Mouse (Mus musculus) liver, embryonic 15.5 days (tissue): Measurements from ENCODE around the gene Olfr1371. TPM values are rescaled to one million over a fixed set of nuclear protein-coding genes. Genes with fewer than 3 reads are reported as not detected.

Experiments used
- ATAC-seq: fragments of 200-750 bp; cut with Nextera tagmentation; 2 replicates; pipeline ENCODE4 v1.8.0; 2017; ENCODE audit warnings: moderate number of reproducible peaks, mild to moderate bottlenecking, moderate library complexity; ENCODE audit not compliant: insufficient read depth
- H3K27ac ChIP-seq: fragments of 300-500 bp; sonication (generic); replicated peaks from 2 replicates; pipeline ENCODE4 v1.5.1; 2015; ENCODE audit warnings: mild to moderate bottlenecking, inconsistent platforms
- H3K27me3 ChIP-seq: fragments of 300-500 bp; sonication (generic); 2 replicates; pipeline ENCODE4 v1.6.1; 2015; ENCODE audit warnings: mild to moderate bottlenecking, inconsistent platforms
- H3K36me3 ChIP-seq: fragments of 300-500 bp; sonication (generic); replicated peaks from 2 replicates; pipeline ENCODE4 v1.6.1; 2015; ENCODE audit warnings: moderate library complexity, mild to moderate bottlenecking, inconsistent platforms
- H3K4me1 ChIP-seq: fragments of 300-500 bp; sonication (generic); replicated peaks from 2 replicates; pipeline ENCODE4 v1.6.1; 2015; ENCODE audit warnings: inconsistent platforms
- H3K4me2 ChIP-seq: fragments of 300-500 bp; sonication (generic); 2 replicates; pipeline ENCODE4 v1.6.1; 2015; ENCODE audit warnings: moderate library complexity, mild to moderate bottlenecking, inconsistent platforms
- H3K4me3 ChIP-seq: fragments of 300-500 bp; sonication (generic); replicated peaks from 2 replicates; pipeline ENCODE4 v1.5.1; 2015; ENCODE audit warnings: mild to moderate bottlenecking, inconsistent platforms
- H3K9ac ChIP-seq: fragments of 300-500 bp; sonication (generic); 2 replicates; pipeline ENCODE4 v1.6.1; 2015; ENCODE audit warnings: moderate library complexity, mild to moderate bottlenecking, inconsistent platforms
- H3K9me3 ChIP-seq: fragments of 300-500 bp; sonication (generic); replicated peaks from 2 replicates; pipeline ENCODE4 v1.6.1; 2016; ENCODE audit warnings: inconsistent platforms
- WGBS: fragments of 180-500 bp; shearing (Covaris S2); methylation state at CpG from one replicate; pipeline ENCODE4 v1.1.7; 2015; ENCODE audit warnings: mixed read lengths; ENCODE audit not compliant: insufficient replicate concordance; 5-methylcytosine and 5-hydroxymethylcytosine counted together
- polyA plus RNA-seq: library from polyadenylated mRNA; unstranded; fragments of >200 nt; fragmentation: Nextera tagmentation; extraction: Ambion mirVana; gene quantifications from 2 replicates; pipeline ENCODE4 v1.2.1, GENCODE M21; 2015

Olfr1371 gene
- polyA plus RNA-seq = not detected in 2 replicates

DNA sequence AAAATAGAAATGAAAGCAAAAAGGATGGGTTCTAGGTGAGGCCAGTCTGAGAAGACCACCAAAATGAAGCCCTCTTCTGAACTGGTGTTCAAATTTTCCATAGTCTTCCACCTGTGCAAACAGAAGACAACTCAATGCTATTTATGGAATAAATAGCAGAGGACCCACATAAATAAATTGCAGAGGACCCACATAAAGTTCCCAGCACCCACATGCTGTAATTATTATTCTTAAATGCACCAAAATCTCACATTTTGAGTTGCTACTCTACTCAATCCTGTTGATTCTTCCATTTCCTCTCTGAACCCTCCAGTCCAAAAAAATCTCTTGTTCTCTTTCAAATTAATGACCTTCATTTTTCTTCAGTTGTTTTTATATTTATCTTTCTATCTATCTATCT lies at the start of gene Olfr1371:
Olfr1371 (minus strand) TSS at position 101 of the 400 bp plus-strand sequence.
- Histone ChIP-seq H3K9ac (no peak within 1 kb of the TSS), H3K27me3 (no peaks in the 10 kb centered on the region), H3K27ac (no peak within 1 kb of the TSS), H3K4me1 (no peaks in the 10 kb centered on the region), H3K36me3 (no peaks in the 10 kb centered on the region), H3K4me3 (no peak within 1 kb of the TSS), H3K9me3 (no peaks in the 10 kb centered on the region), H3K4me2 (no peak within 1 kb of the TSS)
- no peak for ATAC-seq

GRCm38 (mm10) chr11:52262338-52262737 lies 48.6 kb upstream of the Olfr1371 start:
- Histone ChIP-seq H3K36me3 (no peaks in the 10 kb centered on the region), H3K4me2 (no peak overlapping the region), H3K4me1 (peaks cover 3% of the 10 kb centered on the region; the same call in 1 of the 2 replicates), H3K27ac (no peak overlapping the region), H3K9ac (no peak overlapping the region), H3K27me3 (no peaks in the 10 kb centered on the region), H3K4me3 (no peak overlapping the region), H3K9me3 (no peaks in the 10 kb centered on the region)
- 72% methylated on average over 11 of the region's 11 CpGs for WGBS
- no peak for ATAC-seq

DNA sequence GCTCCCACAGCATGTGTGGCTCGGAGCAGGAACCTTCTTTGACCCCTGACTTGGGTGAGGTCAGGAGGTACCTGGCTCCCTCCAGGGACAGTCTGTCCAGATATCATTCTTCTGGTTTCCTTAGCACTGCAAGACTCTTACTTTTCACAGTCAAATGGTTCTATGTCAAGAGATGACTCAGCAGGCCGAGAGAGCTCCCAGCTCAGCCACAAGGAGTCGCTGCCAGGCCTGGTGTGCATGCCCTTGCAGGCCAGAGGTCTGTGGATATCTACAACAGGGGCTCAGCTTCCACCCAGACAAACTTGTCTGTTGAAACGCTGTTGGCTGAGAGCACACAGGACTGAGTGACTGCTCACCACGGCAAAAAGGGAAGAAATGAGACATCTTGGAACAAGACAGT lies 48.1 kb upstream of the Olfr1371 start:
- Histone ChIP-seq H3K27me3 (no peaks in the 10 kb centered on the region), H3K9me3 (no peaks in the 10 kb centered on the region), H3K4me3 (no peak overlapping the region), H3K9ac (no peak overlapping the region), H3K36me3 (no peaks in the 10 kb centered on the region), H3K4me2 (no peak overlapping the region), H3K4me1 (peaks cover 4% of the 10 kb centered on the region; the same call in 1 of the 2 replicates), H3K27ac (no peak overlapping the region)
- no peak for ATAC-seq
- WGBS = 23% methylated on average over 5 of the region's 5 CpGs

DNA sequence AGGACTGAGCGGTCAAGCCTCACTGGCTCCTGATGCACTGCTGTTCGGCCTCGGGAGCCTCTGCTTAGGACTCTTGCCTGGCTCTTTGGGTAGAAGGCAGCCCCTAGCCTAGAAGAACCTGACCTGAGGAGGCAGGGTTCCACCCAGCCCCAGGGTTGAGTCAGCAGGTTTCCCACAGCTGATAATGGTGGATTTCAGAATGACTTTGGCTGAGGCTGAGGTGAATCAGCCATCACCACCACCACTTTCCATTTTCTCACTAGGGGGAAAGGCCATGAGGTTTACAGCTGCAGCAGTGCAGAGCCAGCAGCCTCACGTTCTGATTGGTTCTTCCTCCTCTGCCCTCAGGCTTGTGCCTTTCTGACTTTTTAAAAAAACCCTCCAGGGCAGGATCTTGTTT lies 47.1 kb upstream of the Olfr1371 start:
- ATAC-seq = no peak
- no peak overlapping the region for H3K27ac ChIP-seq
- H3K36me3 ChIP-seq = no peaks in the 10 kb centered on the region
- no peak overlapping the region for H3K4me3 ChIP-seq
- no peak overlapping the region for H3K9ac ChIP-seq
- H3K27me3 ChIP-seq = no peaks in the 10 kb centered on the region
- WGBS = 62% methylated on average over 4 of the region's 4 CpGs
- no peak overlapping the region for H3K4me2 ChIP-seq
- peaks cover 8% of the 10 kb centered on the region for H3K4me1 ChIP-seq
- no peaks in the 10 kb centered on the region for H3K9me3 ChIP-seq

DNA sequence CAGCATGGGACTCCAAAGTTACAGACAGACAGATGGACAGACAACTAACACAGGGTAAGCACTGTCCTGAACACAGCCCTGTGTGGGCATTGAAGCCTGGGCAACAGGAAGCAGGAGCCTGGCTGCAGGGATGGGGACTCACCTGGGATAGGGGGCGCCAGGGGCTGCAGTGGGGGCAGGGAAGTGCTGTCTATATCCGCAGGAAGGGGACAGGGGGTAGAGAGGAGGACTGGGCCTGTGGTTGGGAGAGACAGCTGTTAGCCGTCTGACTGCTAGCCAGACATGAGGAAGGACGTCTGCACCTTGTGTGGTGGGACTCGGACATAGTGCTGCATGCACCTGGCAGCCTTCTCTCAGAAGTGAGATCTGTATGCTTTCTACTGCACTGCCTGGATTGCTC lies 44.9 kb upstream of the Olfr1371 start:
- no peak overlapping the region for H3K27ac ChIP-seq
- no peak overlapping the region for H3K4me3 ChIP-seq
- no peaks in the 10 kb centered on the region for H3K27me3 ChIP-seq
- H3K9ac ChIP-seq = no peak overlapping the region
- H3K4me2 ChIP-seq = no peak overlapping the region
- WGBS = 38% methylated on average over 5 of the region's 5 CpGs
- no peaks in the 10 kb centered on the region for H3K36me3 ChIP-seq
- no peak for ATAC-seq
- peaks cover 5% of the 10 kb centered on the region for H3K4me1 ChIP-seq
- no peaks in the 10 kb centered on the region for H3K9me3 ChIP-seq

GRCm38 (mm10) chr11:52257376-52257775 lies 43.6 kb upstream of the Olfr1371 start:
- no peak overlapping the region for H3K27ac ChIP-seq
- peaks cover 5% of the 10 kb centered on the region for H3K4me1 ChIP-seq
- WGBS = 54% methylated on average over 3 of the region's 3 CpGs
- H3K36me3 ChIP-seq = no peaks in the 10 kb centered on the region
- H3K4me3 ChIP-seq = no peak overlapping the region
- no peaks in the 10 kb centered on the region for H3K9me3 ChIP-seq
- ATAC-seq = peak; percentile 69
- no peaks in the 10 kb centered on the region for H3K27me3 ChIP-seq
- no peak overlapping the region for H3K4me2 ChIP-seq
- no peak overlapping the region for H3K9ac ChIP-seq

DNA sequence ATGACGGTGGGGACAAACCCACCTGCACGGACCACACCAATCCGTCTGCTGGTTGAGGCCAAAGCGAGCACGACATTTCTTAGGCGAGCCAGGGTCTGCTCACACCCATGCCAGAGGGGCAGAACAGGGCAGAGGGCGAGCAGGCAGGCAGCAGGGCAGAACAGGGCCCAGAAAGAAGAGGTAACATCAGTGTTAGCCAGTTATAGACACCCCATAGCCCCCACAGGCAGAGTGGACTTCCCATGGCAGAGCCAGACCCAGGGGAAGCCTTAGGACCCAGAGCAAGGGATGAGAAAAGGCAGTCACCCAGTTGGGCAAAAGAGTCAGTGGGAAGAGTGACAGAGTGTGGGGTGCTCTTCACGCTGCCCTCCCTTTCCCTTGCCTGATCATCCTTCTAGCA lies 41.3 kb upstream of the Olfr1371 start:
- H3K27me3 ChIP-seq = no peaks in the 10 kb centered on the region
- no peak overlapping the region for H3K4me2 ChIP-seq
- no peaks in the 10 kb centered on the region for H3K9me3 ChIP-seq
- ATAC-seq = no peak
- H3K9ac ChIP-seq = no peak overlapping the region
- no peaks in the 10 kb centered on the region for H3K36me3 ChIP-seq
- H3K4me3 ChIP-seq = no peak overlapping the region
- peaks cover 5% of the 10 kb centered on the region for H3K4me1 ChIP-seq
- H3K27ac ChIP-seq = no peak overlapping the region
- WGBS = 69% methylated on average over 8 of the region's 8 CpGs

DNA sequence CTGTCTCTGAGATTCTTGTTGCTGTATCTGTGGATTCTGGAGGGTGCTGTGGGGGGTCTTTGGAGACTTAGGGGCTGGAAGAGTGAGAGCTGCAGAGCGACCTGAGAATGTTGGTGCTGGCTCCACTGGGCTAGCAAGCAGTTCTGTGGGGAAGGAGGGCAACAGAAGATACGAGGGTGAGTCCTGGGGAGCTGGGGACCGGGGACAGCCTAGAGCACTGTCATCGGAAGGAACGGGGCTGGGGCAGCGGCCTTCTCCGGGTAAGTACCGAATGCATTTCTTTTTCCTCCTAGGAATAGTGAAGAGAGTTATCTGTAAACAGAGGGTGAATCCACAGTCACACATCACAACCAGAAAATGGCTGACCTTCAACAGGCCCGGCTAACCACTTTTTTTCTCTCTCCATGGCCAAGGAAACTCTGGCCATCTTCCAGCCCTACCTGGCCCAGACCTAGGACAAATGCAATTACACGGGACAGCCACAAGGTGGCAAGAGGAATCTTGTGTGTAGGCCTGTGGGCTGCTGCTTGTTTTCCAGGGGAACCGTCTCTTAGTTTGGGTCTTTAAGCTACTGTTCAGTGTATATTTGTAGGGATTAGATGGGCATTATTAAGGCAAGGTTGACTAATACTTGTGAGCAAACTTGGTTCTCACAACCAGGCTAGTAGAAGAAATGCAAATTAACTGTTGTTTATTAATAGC lies 40.0 kb upstream of the Olfr1371 start:
- no peaks in the 10 kb centered on the region for H3K27me3 ChIP-seq
- ATAC-seq = no peak
- no peak overlapping the region for H3K4me3 ChIP-seq
- no peak overlapping the region for H3K9ac ChIP-seq
- H3K4me1 ChIP-seq = peaks cover 5% of the 10 kb centered on the region
- H3K27ac ChIP-seq = no peak overlapping the region
- no peak overlapping the region for H3K4me2 ChIP-seq
- H3K36me3 ChIP-seq = no peaks in the 10 kb centered on the region; the same call in 1 of the 2 replicates
- WGBS = 63% methylated on average over 11 of the region's 11 CpGs
- H3K9me3 ChIP-seq = no peaks in the 10 kb centered on the region

GRCm38 (mm10) chr11:52252692-52253091 lies 38.9 kb upstream of the Olfr1371 start:
- H3K9me3 ChIP-seq = no peaks in the 10 kb centered on the region
- no peak for ATAC-seq
- peaks cover 5% of the 10 kb centered on the region for H3K4me1 ChIP-seq
- H3K4me2 ChIP-seq = no peak overlapping the region
- H3K9ac ChIP-seq = no peak overlapping the region
- H3K27ac ChIP-seq = no peak overlapping the region
- peaks cover 10% of the 10 kb centered on the region for H3K36me3 ChIP-seq
- WGBS = 35% methylated on average over 1 of the region's 1 CpGs
- H3K27me3 ChIP-seq = no peaks in the 10 kb centered on the region
- no peak overlapping the region for H3K4me3 ChIP-seq

GRCm38 (mm10) chr11:52251770-52252169 lies 38.0 kb upstream of the Olfr1371 start:
- peaks cover 3% of the 10 kb centered on the region for H3K4me1 ChIP-seq
- no peak overlapping the region for H3K4me3 ChIP-seq
- no peaks in the 10 kb centered on the region for H3K27me3 ChIP-seq
- WGBS = 70% methylated on average over 5 of the region's 5 CpGs
- ATAC-seq = no peak
- H3K9ac ChIP-seq = no peak overlapping the region
- peaks cover 19% of the 10 kb centered on the region for H3K36me3 ChIP-seq
- H3K4me2 ChIP-seq = no peak overlapping the region
- no peaks in the 10 kb centered on the region for H3K9me3 ChIP-seq
- H3K27ac ChIP-seq = no peak overlapping the region

DNA sequence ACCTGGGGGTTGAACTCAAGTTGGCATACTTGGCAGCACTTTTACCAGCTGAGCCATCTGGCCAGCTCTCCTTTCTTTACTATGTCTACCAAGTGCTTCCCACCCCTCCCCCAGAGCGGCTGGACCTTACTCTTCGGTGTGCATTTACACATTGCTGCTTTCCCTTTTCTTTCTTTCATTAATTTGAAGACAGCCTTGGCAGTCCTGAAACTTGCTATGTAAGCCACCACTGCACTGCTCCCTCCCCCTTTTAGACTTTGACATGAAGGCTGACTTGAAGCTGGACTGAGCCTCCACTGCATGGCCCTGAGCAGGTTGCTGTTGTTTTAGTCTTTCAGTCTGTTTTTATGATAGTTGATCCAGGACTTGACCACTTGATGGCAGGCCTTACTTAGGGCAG lies 35.7 kb upstream of the Olfr1371 start:
- no peaks in the 10 kb centered on the region for H3K27me3 ChIP-seq
- no peaks in the 10 kb centered on the region for H3K4me1 ChIP-seq
- H3K36me3 ChIP-seq = peaks cover 39% of the 10 kb centered on the region
- no peak overlapping the region for H3K4me3 ChIP-seq
- no peaks in the 10 kb centered on the region for H3K9me3 ChIP-seq
- 89% methylated on average over 2 of the region's 2 CpGs for WGBS
- H3K27ac ChIP-seq = no peak overlapping the region
- ATAC-seq = no peak
- H3K9ac ChIP-seq = no peak overlapping the region
- no peak overlapping the region for H3K4me2 ChIP-seq
